Mouse (Mus musculus) CH12.LX (cell line): Measurements from ENCODE around the gene Tln2. TPM values are rescaled to one million over a fixed set of nuclear protein-coding genes. Genes with fewer than 3 reads are reported as not detected.

Experiments used
- DNase-seq: peaks from one replicate; pipeline ENCODE4 v3.0.0-alpha.2; 2013; ENCODE audit errors: extremely low read depth
- H3K27ac ChIP-seq: 2 replicates; pipeline ENCODE4 v1.5.1; 2012; ENCODE audit warnings: low read depth, mild to moderate bottlenecking, control low read depth, moderate library complexity; ENCODE audit not compliant: insufficient read depth
- H3K27me3 ChIP-seq: replicated peaks from 2 replicates; pipeline ENCODE3; 2012; ENCODE audit warnings: inconsistent platforms
- H3K36me3 ChIP-seq, 2 experiments: replicated peaks in 1 of 2; 2 replicates each; pipeline versions ENCODE3 to v1.6.1; 2012; ENCODE audit warnings: inconsistent platforms in 1 of 2, low read length in 1 of 2, mild to moderate bottlenecking in 1 of 2, mixed read lengths in 1 of 2, moderate library complexity in 1 of 2; ENCODE audit not compliant: control insufficient read depth in 1 of 2, insufficient read depth in 1 of 2
- H3K4me1 ChIP-seq, 2 experiments: 2 replicates each; pipeline ENCODE4 v1.6.1; 2012; ENCODE audit warnings: inconsistent platforms in 1 of 2, moderate library complexity in 1 of 2; ENCODE audit not compliant: insufficient read depth in 2 of 2, control insufficient read depth in 1 of 2
- H3K4me2 ChIP-seq: 2 replicates; pipeline ENCODE4 v1.6.1; 2012; ENCODE audit warnings: low read depth, mild to moderate bottlenecking, control low read depth; ENCODE audit not compliant: poor library complexity, insufficient read depth, severe bottlenecking
- H3K4me3 ChIP-seq, 3 experiments: fragments of 150-350 bp in 1 of 3; sonication (generic) in 1 of 3; replicated peaks in 1 of 3; 2 replicates each; pipeline versions ENCODE3 to v1.5.1; 2011 to 2012; ENCODE audit warnings: low read depth in 2 of 3, low read length in 2 of 3, mild to moderate bottlenecking in 2 of 3, moderate library complexity in 2 of 3, control low read depth in 1 of 3, improper control_type of control experiment in 1 of 3, inconsistent platforms in 1 of 3, mixed read lengths in 1 of 3; ENCODE audit not compliant: poor library complexity in 1 of 3
- H3K79me2 ChIP-seq: replicated peaks from 2 replicates; pipeline ENCODE4 v1.6.1; 2012; ENCODE audit warnings: mild to moderate bottlenecking, moderate library complexity; ENCODE audit not compliant: control insufficient read depth, poor library complexity, insufficient read depth, severe bottlenecking; ENCODE audit errors: extremely low read depth
- H3K9ac ChIP-seq: 2 replicates; pipeline ENCODE4 v1.6.1; 2012; ENCODE audit warnings: low read depth, mild to moderate bottlenecking, control low read depth, moderate library complexity; ENCODE audit not compliant: insufficient read depth
- H3K9me3 ChIP-seq: replicated peaks from 2 replicates; pipeline ENCODE3; 2012; ENCODE audit warnings: low read length, inconsistent platforms, mixed read lengths
- CHD1 ChIP-seq: IDR thresholded peaks from 2 replicates; pipeline ENCODE4 v1.6.1; 2012; ENCODE audit warnings: low read depth, low read length, improper control_type of control experiment, inconsistent platforms
- E2F4 ChIP-seq: IDR thresholded peaks from 2 replicates; pipeline ENCODE4 v1.6.1; 2011; ENCODE audit warnings: low read depth, low read length, improper control_type of control experiment; ENCODE audit not compliant: insufficient replicate concordance
- ETS1 ChIP-seq: conservative IDR thresholded peaks from 2 replicates; pipeline ENCODE4 v1.6.1; 2012; ENCODE audit warnings: low read depth, mild to moderate bottlenecking, inconsistent platforms, low read length, improper control_type of control experiment, moderate library complexity
- GABPA ChIP-seq: IDR thresholded peaks from 2 replicates; pipeline ENCODE4 v1.6.1; 2012; ENCODE audit warnings: low read depth, low read length, improper control_type of control experiment, inconsistent platforms; ENCODE audit not compliant: insufficient replicate concordance
- IRF4 ChIP-seq: IDR thresholded peaks from 2 replicates; pipeline ENCODE4 v1.6.1; 2014; ENCODE audit warnings: low read depth, mild to moderate bottlenecking, inconsistent platforms, low read length, improper control_type of control experiment
- KAT2A ChIP-seq: IDR thresholded peaks from 2 replicates; pipeline ENCODE4 v1.6.1; 2012; ENCODE audit warnings: low read length, improper control_type of control experiment, inconsistent platforms; ENCODE audit not compliant: insufficient replicate concordance
- MAFK ChIP-seq: IDR thresholded peaks from 2 replicates; pipeline ENCODE4 v1.6.1; 2011; ENCODE audit warnings: low read length, improper control_type of control experiment; ENCODE audit not compliant: insufficient replicate concordance
- MAX ChIP-seq: IDR thresholded peaks from 2 replicates; pipeline ENCODE4 v1.6.1; 2011; ENCODE audit warnings: low read length, improper control_type of control experiment
- MEF2A ChIP-seq: IDR thresholded peaks from 2 replicates; pipeline ENCODE4 v1.6.1; 2014; ENCODE audit warnings: low read depth, mild to moderate bottlenecking, inconsistent platforms, low read length, improper control_type of control experiment, borderline replicate concordance
- MYC ChIP-seq: IDR thresholded peaks from 2 replicates; pipeline ENCODE4 v1.6.1; 2011; ENCODE audit warnings: low read depth, mild to moderate bottlenecking, improper control_type of control experiment, low read length
- NRF1 ChIP-seq: IDR thresholded peaks from 2 replicates; pipeline ENCODE4 v1.6.1; 2014; ENCODE audit warnings: low read depth, mild to moderate bottlenecking, inconsistent platforms, low read length, improper control_type of control experiment, moderate library complexity
- PAX5 ChIP-seq: IDR thresholded peaks from 2 replicates; pipeline ENCODE4 v1.6.1; 2012; ENCODE audit warnings: low read length, inconsistent platforms, mixed read lengths
- POLR2AphosphoS2 ChIP-seq: IDR thresholded peaks from 2 replicates; pipeline ENCODE4 v1.6.1; 2011; ENCODE audit warnings: low read depth, low read length, improper control_type of control experiment
- SMC3 ChIP-seq: IDR thresholded peaks from 2 replicates; pipeline ENCODE4 v1.6.1; 2011; ENCODE audit warnings: low read depth, low read length, improper control_type of control experiment
- TBP ChIP-seq: conservative IDR thresholded peaks from 2 replicates; pipeline ENCODE4 v1.6.1; 2011; ENCODE audit warnings: low read depth, low read length, improper control_type of control experiment
- USF2 ChIP-seq: conservative IDR thresholded peaks from 2 replicates; pipeline ENCODE4 v1.6.1; 2011; ENCODE audit warnings: low read depth, low read length, improper control_type of control experiment
- ZC3H11A ChIP-seq: IDR thresholded peaks from 2 replicates; pipeline ENCODE4 v1.6.1; 2012; ENCODE audit warnings: low read depth, mild to moderate bottlenecking, inconsistent platforms, low read length, improper control_type of control experiment
- ZNF384 ChIP-seq: IDR thresholded peaks from 2 replicates; pipeline ENCODE4 v1.6.1; 2012; ENCODE audit warnings: low read depth, low read length, improper control_type of control experiment, inconsistent platforms
- dilution Hi-C: fragments of 300-500 bp; cut with MboI; formaldehyde crosslinking; loops from 2 replicates; pipeline ENCODE4 v1.14.3; 2020; ENCODE audit warnings: low sequenced_read_pairs; ENCODE audit not compliant: extremely low pct_unique_long_range_greater_than_20kb, extremely low pct_ligation_motif_present
- in situ Hi-C: fragments of 300-500 bp; cut with MboI; formaldehyde crosslinking; loops from 3 replicates; pipeline ENCODE4 v1.14.3; 2019; ENCODE audit warnings: low sequenced_read_pairs, low pct_ligation_motif_present, low pct_unique_long_range_greater_than_20kb, mixed read lengths
- polyA plus RNA-seq: library from polyadenylated mRNA; unstranded; fragments of >175 nt; gene quantifications from 2 replicates; pipeline ENCODE4 v1.2.1, GENCODE M21; 2012; ENCODE audit warnings: low read depth; ENCODE audit not compliant: insufficient read length
- total RNA-seq, 2 experiments: library from RNA; depleted of rRNA; stranded (reverse); fragments of 300-350 nt in 1 of 2; fragments of >200 nt in 1 of 2; gene quantifications; 2 replicates each; pipeline ENCODE4 v1.2.3; 2012 to 2014

The Tln2 gene
- total and polyA plus RNA-seq, 3 experiments = 2.6 to 4.4 (median 4.4) TPM

DNA sequence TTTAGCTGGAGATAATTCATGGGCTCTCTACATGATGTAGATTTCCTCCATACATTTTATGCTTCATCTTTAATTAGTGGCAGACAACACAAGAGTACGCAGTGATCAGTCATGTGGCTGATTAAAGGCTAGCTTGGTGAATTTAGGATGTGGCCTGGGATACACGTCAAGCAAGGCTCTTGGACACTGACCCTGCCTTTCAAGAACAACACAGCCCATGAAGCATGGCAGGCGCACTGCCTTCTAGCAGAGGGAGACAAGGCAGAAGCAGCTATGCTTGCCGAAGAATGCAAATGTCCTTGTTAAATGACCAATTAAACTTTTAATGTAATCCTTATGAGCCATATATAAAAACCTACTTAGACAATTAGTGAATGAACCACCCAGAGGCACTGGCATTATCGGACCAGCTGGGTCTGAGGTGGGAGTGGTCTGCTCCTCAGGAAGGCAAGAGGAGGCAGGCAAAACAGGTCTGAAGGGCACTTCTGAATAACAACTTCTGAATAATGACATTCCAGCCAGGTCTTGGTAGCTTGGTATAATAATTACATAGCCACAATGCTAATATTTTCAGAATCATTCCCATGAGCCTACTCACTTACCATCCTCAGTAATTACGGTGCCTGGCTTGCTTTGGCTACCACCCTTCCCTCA lies 262.1 kb downstream of the Tln2 start:
- Histone ChIP-seq H3K9me3 (no peaks in the 10 kb centered on the region), H3K27me3 (no peaks in the 10 kb centered on the region), H3K4me2 (no peak overlapping the region), H3K4me1 (peaks cover 1 to 4% of the 10 kb centered on the region in 2 experiments), H3K36me3 (peaks cover 0 to 3% of the 10 kb centered on the region in 2 experiments), H3K27ac (no peak overlapping the region), H3K9ac (no peak overlapping the region), H3K4me3 (no peak overlapping the region), H3K79me2 (no peaks in the 10 kb centered on the region)
- TF ChIP-seq MAX (no peak), MEF2A (no peak), IRF4 (no peak), POLR2AphosphoS2 (no peak)
- dilution Hi-C loops = no loop called here
- in situ Hi-C loops = no loop called here
- no peak for DNase-seq

DNA sequence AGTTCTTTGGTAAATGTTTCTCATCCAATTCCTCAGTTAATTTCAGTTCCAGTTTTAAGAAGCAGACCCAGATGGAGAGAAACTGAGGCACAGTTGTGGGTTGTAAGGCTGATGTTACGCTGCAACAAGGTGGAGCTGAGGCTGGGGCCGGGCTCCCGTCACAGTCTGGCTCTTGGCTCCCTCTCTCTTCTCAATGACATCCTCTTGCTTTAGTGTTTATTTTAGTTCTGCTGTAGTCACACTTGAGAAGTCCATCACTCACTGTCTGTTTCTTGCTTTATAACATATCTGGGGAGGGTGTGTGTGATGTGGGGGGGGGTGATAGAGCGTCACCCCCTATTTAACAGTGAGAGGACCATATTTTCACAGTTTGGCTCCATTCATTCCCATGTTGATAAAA lies 272.0 kb downstream of the Tln2 start:
- H3K27me3 ChIP-seq = no peaks in the 10 kb centered on the region
- H3K4me2 ChIP-seq = no peak overlapping the region
- no peaks in the 10 kb centered on the region for H3K79me2 ChIP-seq
- TF ChIP-seq NRF1 (no peak), KAT2A (no peak), GABPA (no peak), TBP (no peak), MYC (no peak), ZC3H11A (no peak), PAX5 (no peak), E2F4 (no peak), ZNF384 (no peak), ETS1 (no peak), MAFK (no peak), CHD1 (no peak), USF2 (no peak), SMC3 (no peak)
- in situ Hi-C loops = no loop called here
- no peak for DNase-seq
- dilution Hi-C loops = no loop called here
- peaks cover 0 to 3% of the 10 kb centered on the region in 2 experiments for H3K36me3 ChIP-seq
- H3K4me3 ChIP-seq = no peak overlapping the region
- no peaks in the 10 kb centered on the region for H3K9me3 ChIP-seq
- no peaks in the 10 kb centered on the region for H3K4me1 ChIP-seq
- H3K27ac ChIP-seq = no peak overlapping the region
- no peak overlapping the region for H3K9ac ChIP-seq
